Mouse (Mus musculus) midbrain, postnatal 0 days (tissue): ENCODE measurements at regions not wholly inside any gene's neighbourhood (a gene's known extent, or its start where the extent isn't known, plus 50 kb on each side); places are given as distances from the start of the nearest gene placed in this dataset.

Experiments
- ATAC-seq: fragments of 200-750 bp; cut with Nextera tagmentation; 2 replicates; pipeline ENCODE4 v1.8.0; 2017; ENCODE audit warnings: moderate number of reproducible peaks, mild to moderate bottlenecking, moderate TSS enrichment, moderate library complexity; ENCODE audit not compliant: low FRiP score
- DNase-seq: peaks from one replicate; pipeline ENCODE4 v3.0.0-alpha.2; 2015; ENCODE audit warnings: low spot score
- H3K27ac ChIP-seq: fragments of 300-500 bp; sonication (generic); 2 replicates; pipeline ENCODE4 v1.5.1; 2014; ENCODE audit warnings: low read depth, mild to moderate bottlenecking, low read length, mixed read lengths
- H3K27me3 ChIP-seq: fragments of 300-500 bp; sonication (generic); 2 replicates; pipeline ENCODE4 v1.6.1; 2014; ENCODE audit warnings: low read length, control low read depth, mixed read lengths; ENCODE audit not compliant: insufficient read depth
- H3K36me3 ChIP-seq: fragments of 300-500 bp; sonication (generic); 2 replicates; pipeline ENCODE4 v1.6.1; 2014; ENCODE audit warnings: low read length, control low read depth, mixed read lengths; ENCODE audit not compliant: insufficient read depth
- H3K4me1 ChIP-seq: fragments of 300-500 bp; sonication (generic); 2 replicates; pipeline ENCODE4 v1.6.1; 2014; ENCODE audit warnings: mild to moderate bottlenecking, control low read depth, antibody characterized with exemption, low read length, mixed read lengths; ENCODE audit not compliant: insufficient read depth
- H3K4me2 ChIP-seq: fragments of 300-500 bp; sonication (generic); 2 replicates; pipeline ENCODE4 v1.6.1; 2014; ENCODE audit warnings: low read depth, mild to moderate bottlenecking, low read length, mixed read lengths; ENCODE audit not compliant: poor library complexity, severe bottlenecking
- H3K4me3 ChIP-seq: fragments of 300-500 bp; sonication (generic); 2 replicates; pipeline ENCODE4 v1.5.1; 2014; ENCODE audit warnings: low read depth, mild to moderate bottlenecking, low read length, moderate library complexity
- H3K9ac ChIP-seq: fragments of 300-500 bp; sonication (generic); replicated peaks from 2 replicates; pipeline ENCODE4 v1.6.1; 2014; ENCODE audit warnings: mild to moderate bottlenecking, low read length, moderate library complexity, mixed read lengths; ENCODE audit not compliant: poor library complexity, severe bottlenecking
- H3K9me3 ChIP-seq: fragments of 300-500 bp; sonication (generic); 2 replicates; pipeline ENCODE4 v1.6.1; 2016; ENCODE audit warnings: low read length, control low read depth
- CTCF ChIP-seq: IDR thresholded peaks from 2 replicates; pipeline ENCODE4 v1.5.1; 2016; ENCODE audit warnings: antibody characterized with exemption, mild to moderate bottlenecking
- WGBS: fragments of 180-500 bp; shearing (Covaris S2); extraction: QIAGEN DNeasy Blood & Tissue Kit; methylation state at CpG from one replicate; pipeline ENCODE4 v1.1.7; 2014; 5-methylcytosine and 5-hydroxymethylcytosine counted together

GRCm38 (mm10) chr8:112993781-112994180 is 423.9 kb downstream of the Cntnap4 start:
- ATAC-seq: no peak
- H3K4me2 ChIP-seq: no peak overlapping the region
- H3K27ac ChIP-seq: no peak overlapping the region
- no peak for TF ChIP-seq CTCF
- H3K9me3 ChIP-seq: no peaks in the 10 kb centered on the region
- WGBS: 74% methylated on average over 4 of the region's 4 CpGs
- no peaks in the 10 kb centered on the region for H3K27me3 ChIP-seq
- no peak overlapping the region for H3K9ac ChIP-seq
- no peak for DNase-seq
- H3K4me1 ChIP-seq: no peaks in the 10 kb centered on the region
- no peaks in the 10 kb centered on the region for H3K36me3 ChIP-seq
- H3K4me3 ChIP-seq: no peak overlapping the region

GRCm38 (mm10) chr8:113007356-113007755 is 437.5 kb downstream of the Cntnap4 start:
- TF ChIP-seq CTCF: no peak
- Histone ChIP-seq H3K9me3 (no peaks in the 10 kb centered on the region), H3K4me1 (no peaks in the 10 kb centered on the region), H3K27me3 (no peaks in the 10 kb centered on the region), H3K36me3 (no peaks in the 10 kb centered on the region), H3K9ac (no peak overlapping the region), H3K4me2 (no peak overlapping the region), H3K27ac (no peak overlapping the region), H3K4me3 (no peak overlapping the region)
- 72% methylated on average over 4 of the region's 4 CpGs for WGBS
- ATAC-seq (no peak), DNase-seq (no peak)

- Histone ChIP-seq H3K4me3 (no peak overlapping the region), H3K36me3 (no peaks in the 10 kb centered on the region), H3K27me3 (no peaks in the 10 kb centered on the region), H3K4me2 (no peak overlapping the region), H3K4me1 (no peaks in the 10 kb centered on the region), H3K9me3 (no peaks in the 10 kb centered on the region), H3K27ac (no peak overlapping the region), H3K9ac (no peak overlapping the region)
- ATAC-seq (no peak), DNase-seq (peak; percentile 17)
- TF ChIP-seq CTCF: no peak
- 88% methylated on average over 9 of the region's 9 CpGs for WGBS
Measured at GRCm38 (mm10) chr8:113028880-113029279, 459.0 kb downstream of the Cntnap4 start.

GRCm38 (mm10) chr8:113051770-113052473 is 482.1 kb downstream of the Cntnap4 start:
- ATAC-seq (no peak), DNase-seq (no peak)
- Histone ChIP-seq H3K27me3 (no peaks in the 10 kb centered on the region), H3K9ac (no peak overlapping the region), H3K9me3 (no peaks in the 10 kb centered on the region), H3K36me3 (no peaks in the 10 kb centered on the region), H3K4me3 (no peak overlapping the region), H3K4me2 (no peak overlapping the region), H3K27ac (no peak overlapping the region), H3K4me1 (no peaks in the 10 kb centered on the region)
- TF ChIP-seq CTCF: no peak
- 83% methylated on average over 8 of the region's 8 CpGs for WGBS

GRCm38 (mm10) chr8:113065246-113066169 is 495.7 kb downstream of the Cntnap4 start:
- no peak overlapping the region for H3K4me2 ChIP-seq
- no peak overlapping the region for H3K9ac ChIP-seq
- DNase-seq (peak; percentile 57), ATAC-seq (no peak)
- H3K27me3 ChIP-seq: no peaks in the 10 kb centered on the region
- no peaks in the 10 kb centered on the region for H3K4me1 ChIP-seq
- no peak overlapping the region for H3K27ac ChIP-seq
- WGBS: 43% methylated on average over 2 of the region's 2 CpGs
- H3K36me3 ChIP-seq: no peaks in the 10 kb centered on the region
- H3K9me3 ChIP-seq: no peaks in the 10 kb centered on the region
- H3K4me3 ChIP-seq: no peak overlapping the region
- no peak for TF ChIP-seq CTCF

- WGBS: 57% methylated on average over 6 of the region's 6 CpGs
- no peak overlapping the region for H3K4me3 ChIP-seq
- H3K27me3 ChIP-seq: no peaks in the 10 kb centered on the region
- H3K36me3 ChIP-seq: no peaks in the 10 kb centered on the region
- DNase-seq: no peak
- ATAC-seq: no peak
- no peak overlapping the region for H3K27ac ChIP-seq
- H3K9ac ChIP-seq: no peak overlapping the region
- no peaks in the 10 kb centered on the region for H3K4me1 ChIP-seq
- H3K4me2 ChIP-seq: no peak overlapping the region
- H3K9me3 ChIP-seq: no peaks in the 10 kb centered on the region
- TF ChIP-seq CTCF: no peak
Measured at GRCm38 (mm10) chr8:113066170-113066708, 496.4 kb downstream of the Cntnap4 start.
